Mouse (Mus musculus) MEL (cell line): ENCODE data around the gene Ifit1. TPM values are rescaled to one million over a fixed set of nuclear protein-coding genes. Genes with fewer than 3 reads are reported as not detected.

Experiments used
- polyA plus RNA-seq, 2 experiments: library from polyadenylated mRNA; stranded (reverse) in 1 of 2; unstranded in 1 of 2; fragments of >175 nt in 1 of 2; fragments of >200 nt in 1 of 2; gene quantifications; 2 replicates each; pipeline versions ENCODE4 v1.2.1 to v1.2.4; 2012; ENCODE audit warnings: low replicate concordance in 2 of 2, low read depth in 1 of 2; ENCODE audit not compliant: insufficient read length in 2 of 2, insufficient read depth in 1 of 2, missing spikeins in 1 of 2
- total RNA-seq: library from RNA; depleted of rRNA; stranded (reverse); fragments of 300-350 nt; gene quantifications from 2 replicates; pipeline ENCODE4 v1.2.3, GENCODE M21; 2012; rRNA removed

Gene Ifit1
- total and polyA plus RNA-seq, 3 experiments: 0.12 to 0.31 TPM; not detected in 1

Other genes with a start within 250 kb of the Ifit1 start
- not detected in 2 replicates for gene Ch25h, start 165.7 kb upstream of the Ifit1 start, total RNA-seq
- not detected for gene Ch25h, start 165.7 kb upstream of the Ifit1 start, polyA plus RNA-seq
- 7.6 and 8.0 TPM in 2 replicates for gene Lipa, start 113.4 kb upstream of the Ifit1 start, total RNA-seq
- 10 to 100 TPM in 1 of 2 experiments, not detected in 1; 13.8 TPM for gene Lipa, start 113.4 kb upstream of the Ifit1 start, polyA plus RNA-seq
- 0.65 and 0.69 TPM in 2 replicates for gene Ifit2, start 90.2 kb upstream of the Ifit1 start, total RNA-seq
- 1 to 10 TPM in 1 of 2 experiments, not detected in 1; 2.7 TPM for gene Ifit2, start 90.2 kb upstream of the Ifit1 start, polyA plus RNA-seq
- not detected in 2 replicates for gene Ifit3, start 57.3 kb upstream of the Ifit1 start, total RNA-seq
- gene Ifit3, start 57.3 kb upstream of the Ifit1 start, polyA plus RNA-seq: under 1 TPM in 1 of 2 experiments, not detected in 1; 0.10 TPM
- gene Ifit1bl1, start 38.9 kb upstream of the Ifit1 start, total RNA-seq: 0.10 TPM in 1 of 2 replicates, not detected in the other
- under 1 TPM in 1 of 2 experiments, not detected in 1; 0.08 TPM for gene Ifit1bl1, start 38.9 kb upstream of the Ifit1 start, polyA plus RNA-seq
- not detected in 2 replicates for gene Ifit3b, start 32.9 kb upstream of the Ifit1 start, total RNA-seq
- gene Ifit3b, start 32.9 kb upstream of the Ifit1 start, polyA plus RNA-seq: not detected
- not detected in 2 replicates for gene Ifit1bl2, start 128 bp upstream of the Ifit1 start, total RNA-seq
- gene Ifit1bl2, start 128 bp upstream of the Ifit1 start, polyA plus RNA-seq: not detected
- gene Slc16a12, start 106.4 kb downstream of the Ifit1 start, total RNA-seq: not detected in 2 replicates
- gene Slc16a12, start 106.4 kb downstream of the Ifit1 start, polyA plus RNA-seq: under 1 TPM in 1 of 2 experiments, not detected in 1; 0.06 TPM
- 6.3 and 7.2 TPM in 2 replicates for gene Pank1, start 238.6 kb downstream of the Ifit1 start, total RNA-seq
- 1 to 10 TPM in 1 of 2 experiments, not detected in 1; 7.6 TPM for gene Pank1, start 238.6 kb downstream of the Ifit1 start, polyA plus RNA-seq